Mouse (Mus musculus) gastrocnemius, adult 2 months (tissue): ENCODE measurements at regions not wholly inside any gene's neighbourhood (a gene's known extent, or its start where the extent isn't known, plus 50 kb on each side); places are given as distances from the start of the nearest gene placed in this dataset.

ENCODE experiments used
- DNase-seq: peaks from one replicate; pipeline ENCODE4 v3.0.0; 2022
- H3K27ac ChIP-seq: fragments of 200-600 bp; 2 replicates; pipeline ENCODE4 v1.8.1; 2022; ENCODE audit warnings: mild to moderate bottlenecking
- H3K4me3 ChIP-seq: fragments of 200-600 bp; 2 replicates; pipeline ENCODE4 v1.8.1; 2022; ENCODE audit warnings: mild to moderate bottlenecking, moderate library complexity
- CTCF ChIP-seq: fragments of 200-600 bp; IDR thresholded peaks from 2 replicates; pipeline ENCODE4 v1.8.1; 2022; ENCODE audit warnings: antibody characterized with exemption, mild to moderate bottlenecking, moderate library complexity
- intact Hi-C: fragments of 180-260 bp; cut with DNase I; formaldehyde crosslinking; loops from one replicate; pipeline ENCODE4 v1.15.1; 2025

GRCm38 (mm10) chr1:67477966-67478365, 355.1 kb downstream of the Cps1 start:
- DNase-seq, result no peak
- Histone ChIP-seq H3K4me3 (no peak overlapping the region), H3K27ac (no peak overlapping the region)
- peak; percentile 13; the same call in 1 of the 2 replicates for TF ChIP-seq CTCF
- intact Hi-C loops, result no loop called here

GRCm38 (mm10) chr1:67481974-67482373, 359.1 kb downstream of the Cps1 start:
- Histone ChIP-seq H3K27ac (no peak overlapping the region), H3K4me3 (no peak overlapping the region)
- no peak for DNase-seq
- intact Hi-C loops, result no loop called here
- TF ChIP-seq CTCF, result no peak

GRCm38 (mm10) chr1:67504140-67504539, 381.3 kb downstream of the Cps1 start:
- TF ChIP-seq CTCF, result no peak
- intact Hi-C loops, result no loop called here
- DNase-seq, result no peak

GRCm38 (mm10) chr1:67505746-67506145, 382.9 kb downstream of the Cps1 start:
- TF ChIP-seq CTCF, result no peak
- DNase-seq, result no peak
- intact Hi-C loops, result no loop called here
- Histone ChIP-seq H3K27ac (no peak overlapping the region), H3K4me3 (no peak overlapping the region)

More at GRCm38 (mm10) chr1:67504140-67504539, 381.3 kb downstream of the Cps1 start:
- Histone ChIP-seq H3K27ac (no peak overlapping the region), H3K4me3 (no peak overlapping the region)

GRCm38 (mm10) chr1:67518295-67518694, 395.5 kb downstream of the Cps1 start:
- no peak for DNase-seq
- intact Hi-C loops, result no loop called here
- no peak overlapping the region for H3K27ac ChIP-seq
- TF ChIP-seq CTCF, result no peak
- H3K4me3 ChIP-seq, result no peak overlapping the region

- intact Hi-C loops, result no loop called here
- no peak for TF ChIP-seq CTCF
- H3K4me3 ChIP-seq, result no peak overlapping the region
- DNase-seq, result no peak
- H3K27ac ChIP-seq, result no peak overlapping the region
Measured at GRCm38 (mm10) chr1:67558728-67559127, 435.9 kb downstream of the Cps1 start.

GRCm38 (mm10) chr1:67559179-67559578, 436.4 kb downstream of the Cps1 start:
- no peak for DNase-seq
- TF ChIP-seq CTCF, result no peak
- H3K27ac ChIP-seq, result no peak overlapping the region
- no peak overlapping the region for H3K4me3 ChIP-seq
- intact Hi-C loops, result no loop called here

GRCm38 (mm10) chr1:67571616-67572015, 448.8 kb downstream of the Cps1 start:
- no peak for TF ChIP-seq CTCF

GRCm38 (mm10) chr1:67579732-67580131, 456.9 kb downstream of the Cps1 start:
- no peak for DNase-seq
- TF ChIP-seq CTCF, result no peak
- intact Hi-C loops, result no loop called here

More at GRCm38 (mm10) chr1:67571616-67572015, 448.8 kb downstream of the Cps1 start:
- Histone ChIP-seq H3K4me3 (no peak overlapping the region), H3K27ac (no peak overlapping the region)
- no peak for DNase-seq
- intact Hi-C loops, result no loop called here

More at GRCm38 (mm10) chr1:67579732-67580131, 456.9 kb downstream of the Cps1 start:
- H3K4me3 ChIP-seq, result no peak overlapping the region
- no peak overlapping the region for H3K27ac ChIP-seq
